Mouse (Mus musculus) CH12.LX (cell line): ENCODE measurements around the gene Ulk1. TPM values are rescaled to one million over a fixed set of nuclear protein-coding genes. Genes with fewer than 3 reads are reported as not detected.

Experiments used
- DNase-seq: peaks from one replicate; pipeline ENCODE4 v3.0.0-alpha.2; 2013; ENCODE audit errors: extremely low read depth
- H3K27ac ChIP-seq: 2 replicates; pipeline ENCODE4 v1.5.1; 2012; ENCODE audit warnings: low read depth, mild to moderate bottlenecking, control low read depth, moderate library complexity; ENCODE audit not compliant: insufficient read depth
- H3K27me3 ChIP-seq: replicated peaks from 2 replicates; pipeline ENCODE3; 2012; ENCODE audit warnings: inconsistent platforms
- H3K36me3 ChIP-seq, 2 experiments: replicated peaks in 1 of 2; 2 replicates each; pipeline versions ENCODE3 to v1.6.1; 2012; ENCODE audit warnings: inconsistent platforms in 1 of 2, low read length in 1 of 2, mild to moderate bottlenecking in 1 of 2, mixed read lengths in 1 of 2, moderate library complexity in 1 of 2; ENCODE audit not compliant: control insufficient read depth in 1 of 2, insufficient read depth in 1 of 2
- H3K4me1 ChIP-seq, 2 experiments: 2 replicates each; pipeline ENCODE4 v1.6.1; 2012; ENCODE audit warnings: inconsistent platforms in 1 of 2, moderate library complexity in 1 of 2; ENCODE audit not compliant: insufficient read depth in 2 of 2, control insufficient read depth in 1 of 2
- H3K4me2 ChIP-seq: 2 replicates; pipeline ENCODE4 v1.6.1; 2012; ENCODE audit warnings: low read depth, mild to moderate bottlenecking, control low read depth; ENCODE audit not compliant: poor library complexity, insufficient read depth, severe bottlenecking
- H3K4me3 ChIP-seq, 3 experiments: fragments of 150-350 bp in 1 of 3; sonication (generic) in 1 of 3; replicated peaks in 1 of 3; 2 replicates each; pipeline versions ENCODE3 to v1.5.1; 2011 to 2012; ENCODE audit warnings: low read depth in 2 of 3, low read length in 2 of 3, mild to moderate bottlenecking in 2 of 3, moderate library complexity in 2 of 3, control low read depth in 1 of 3, improper control_type of control experiment in 1 of 3, inconsistent platforms in 1 of 3, mixed read lengths in 1 of 3; ENCODE audit not compliant: poor library complexity in 1 of 3
- H3K79me2 ChIP-seq: replicated peaks from 2 replicates; pipeline ENCODE4 v1.6.1; 2012; ENCODE audit warnings: mild to moderate bottlenecking, moderate library complexity; ENCODE audit not compliant: control insufficient read depth, poor library complexity, insufficient read depth, severe bottlenecking; ENCODE audit errors: extremely low read depth
- H3K9ac ChIP-seq: 2 replicates; pipeline ENCODE4 v1.6.1; 2012; ENCODE audit warnings: low read depth, mild to moderate bottlenecking, control low read depth, moderate library complexity; ENCODE audit not compliant: insufficient read depth
- H3K9me3 ChIP-seq: replicated peaks from 2 replicates; pipeline ENCODE3; 2012; ENCODE audit warnings: low read length, inconsistent platforms, mixed read lengths
- BHLHE40 ChIP-seq: IDR thresholded peaks from 2 replicates; pipeline ENCODE4 v1.6.1; 2011; ENCODE audit warnings: mild to moderate bottlenecking, low read depth, low read length, improper control_type of control experiment
- CHD1 ChIP-seq: IDR thresholded peaks from 2 replicates; pipeline ENCODE4 v1.6.1; 2012; ENCODE audit warnings: low read depth, low read length, improper control_type of control experiment, inconsistent platforms
- CHD2 ChIP-seq: IDR thresholded peaks from 2 replicates; pipeline ENCODE4 v1.6.1; 2011; ENCODE audit warnings: low read length, improper control_type of control experiment
- CTCF ChIP-seq, 2 experiments: IDR thresholded peaks in 1 of 2; conservative IDR thresholded peaks in 1 of 2; 2 replicates each; pipeline ENCODE4 v1.5.1; 2011 to 2012; ENCODE audit warnings: low read depth in 2 of 2, low read length in 2 of 2, improper control_type of control experiment in 1 of 2, inconsistent platforms in 1 of 2, mild to moderate bottlenecking in 1 of 2, moderate library complexity in 1 of 2
- E2F4 ChIP-seq: IDR thresholded peaks from 2 replicates; pipeline ENCODE4 v1.6.1; 2011; ENCODE audit warnings: low read depth, low read length, improper control_type of control experiment; ENCODE audit not compliant: insufficient replicate concordance
- ELF1 ChIP-seq: IDR thresholded peaks from 2 replicates; pipeline ENCODE4 v1.6.1; 2014; ENCODE audit warnings: low read depth, mild to moderate bottlenecking, inconsistent platforms, low read length, improper control_type of control experiment
- EP300 ChIP-seq: IDR thresholded peaks from 2 replicates; pipeline ENCODE4 v1.6.1; 2011; ENCODE audit warnings: low read length, improper control_type of control experiment
- ETS1 ChIP-seq: conservative IDR thresholded peaks from 2 replicates; pipeline ENCODE4 v1.6.1; 2012; ENCODE audit warnings: low read depth, mild to moderate bottlenecking, inconsistent platforms, low read length, improper control_type of control experiment, moderate library complexity
- GABPA ChIP-seq: IDR thresholded peaks from 2 replicates; pipeline ENCODE4 v1.6.1; 2012; ENCODE audit warnings: low read depth, low read length, improper control_type of control experiment, inconsistent platforms; ENCODE audit not compliant: insufficient replicate concordance
- HCFC1 ChIP-seq: IDR thresholded peaks from 2 replicates; pipeline ENCODE4 v1.6.1; 2012; ENCODE audit warnings: low read depth, mild to moderate bottlenecking, inconsistent platforms, low read length, improper control_type of control experiment
- IRF4 ChIP-seq: IDR thresholded peaks from 2 replicates; pipeline ENCODE4 v1.6.1; 2014; ENCODE audit warnings: low read depth, mild to moderate bottlenecking, inconsistent platforms, low read length, improper control_type of control experiment
- JUND ChIP-seq: conservative IDR thresholded peaks from 2 replicates; pipeline ENCODE4 v1.6.1; 2011; ENCODE audit warnings: low read depth, low read length, improper control_type of control experiment
- KAT2A ChIP-seq: IDR thresholded peaks from 2 replicates; pipeline ENCODE4 v1.6.1; 2012; ENCODE audit warnings: low read length, improper control_type of control experiment, inconsistent platforms; ENCODE audit not compliant: insufficient replicate concordance
- MAFK ChIP-seq: IDR thresholded peaks from 2 replicates; pipeline ENCODE4 v1.6.1; 2011; ENCODE audit warnings: low read length, improper control_type of control experiment; ENCODE audit not compliant: insufficient replicate concordance
- MAX ChIP-seq: IDR thresholded peaks from 2 replicates; pipeline ENCODE4 v1.6.1; 2011; ENCODE audit warnings: low read length, improper control_type of control experiment
- MAZ ChIP-seq: IDR thresholded peaks from 2 replicates; pipeline ENCODE4 v1.6.1; 2012; ENCODE audit warnings: low read depth, mild to moderate bottlenecking, inconsistent platforms, low read length, improper control_type of control experiment, moderate library complexity
- MEF2A ChIP-seq: IDR thresholded peaks from 2 replicates; pipeline ENCODE4 v1.6.1; 2014; ENCODE audit warnings: low read depth, mild to moderate bottlenecking, inconsistent platforms, low read length, improper control_type of control experiment, borderline replicate concordance
- MXI1 ChIP-seq: IDR thresholded peaks from 2 replicates; pipeline ENCODE4 v1.6.1; 2011; ENCODE audit warnings: mild to moderate bottlenecking, low read depth, low read length, improper control_type of control experiment
- MYC ChIP-seq: IDR thresholded peaks from 2 replicates; pipeline ENCODE4 v1.6.1; 2011; ENCODE audit warnings: low read depth, mild to moderate bottlenecking, improper control_type of control experiment, low read length
- NELFE ChIP-seq: IDR thresholded peaks from 2 replicates; pipeline ENCODE4 v1.6.1; 2011; ENCODE audit warnings: low read depth, low read length, improper control_type of control experiment
- NRF1 ChIP-seq: IDR thresholded peaks from 2 replicates; pipeline ENCODE4 v1.6.1; 2014; ENCODE audit warnings: low read depth, mild to moderate bottlenecking, inconsistent platforms, low read length, improper control_type of control experiment, moderate library complexity
- PAX5 ChIP-seq: IDR thresholded peaks from 2 replicates; pipeline ENCODE4 v1.6.1; 2012; ENCODE audit warnings: low read length, inconsistent platforms, mixed read lengths
- POLR2A ChIP-seq: IDR thresholded peaks from 2 replicates; pipeline ENCODE4 v1.6.1; 2011; ENCODE audit warnings: low read depth, mild to moderate bottlenecking, improper control_type of control experiment, low read length
- POLR2AphosphoS2 ChIP-seq: IDR thresholded peaks from 2 replicates; pipeline ENCODE4 v1.6.1; 2011; ENCODE audit warnings: low read depth, low read length, improper control_type of control experiment
- RAD21 ChIP-seq: IDR thresholded peaks from 2 replicates; pipeline ENCODE4 v1.6.1; 2011; ENCODE audit warnings: low read depth, mild to moderate bottlenecking, low read length, improper control_type of control experiment, moderate library complexity
- RCOR1 ChIP-seq: conservative IDR thresholded peaks from 2 replicates; pipeline ENCODE4 v1.6.1; 2012; ENCODE audit warnings: low read depth, mild to moderate bottlenecking, inconsistent platforms, low read length, improper control_type of control experiment
- SIN3A ChIP-seq: IDR thresholded peaks from 2 replicates; pipeline ENCODE4 v1.6.1; 2012; ENCODE audit warnings: low read length, improper control_type of control experiment, inconsistent platforms
- SMC3 ChIP-seq: IDR thresholded peaks from 2 replicates; pipeline ENCODE4 v1.6.1; 2011; ENCODE audit warnings: low read depth, low read length, improper control_type of control experiment
- TBP ChIP-seq: conservative IDR thresholded peaks from 2 replicates; pipeline ENCODE4 v1.6.1; 2011; ENCODE audit warnings: low read depth, low read length, improper control_type of control experiment
- TCF12 ChIP-seq: IDR thresholded peaks from 2 replicates; pipeline ENCODE4 v1.6.1; 2014; ENCODE audit warnings: low read depth, mild to moderate bottlenecking, inconsistent platforms, low read length, improper control_type of control experiment
- USF1 ChIP-seq: IDR thresholded peaks from 2 replicates; pipeline ENCODE4 v1.6.1; 2014; ENCODE audit warnings: low read depth, mild to moderate bottlenecking, inconsistent platforms, low read length, improper control_type of control experiment
- USF2 ChIP-seq: conservative IDR thresholded peaks from 2 replicates; pipeline ENCODE4 v1.6.1; 2011; ENCODE audit warnings: low read depth, low read length, improper control_type of control experiment
- ZKSCAN1 ChIP-seq: IDR thresholded peaks from 2 replicates; pipeline ENCODE4 v1.6.1; 2012; ENCODE audit warnings: low read depth, inconsistent platforms, low read length, improper control_type of control experiment, borderline replicate concordance
- ZMIZ1 ChIP-seq: IDR thresholded peaks from 2 replicates; pipeline ENCODE4 v1.6.1; 2012; ENCODE audit warnings: low read depth, mild to moderate bottlenecking, inconsistent platforms, low read length, improper control_type of control experiment
- ZNF384 ChIP-seq: IDR thresholded peaks from 2 replicates; pipeline ENCODE4 v1.6.1; 2012; ENCODE audit warnings: low read depth, low read length, improper control_type of control experiment, inconsistent platforms
- dilution Hi-C: fragments of 300-500 bp; cut with MboI; formaldehyde crosslinking; loops from 2 replicates; pipeline ENCODE4 v1.14.3; 2020; ENCODE audit warnings: low sequenced_read_pairs; ENCODE audit not compliant: extremely low pct_unique_long_range_greater_than_20kb, extremely low pct_ligation_motif_present
- in situ Hi-C: fragments of 300-500 bp; cut with MboI; formaldehyde crosslinking; loops from 3 replicates; pipeline ENCODE4 v1.14.3; 2019; ENCODE audit warnings: low sequenced_read_pairs, low pct_ligation_motif_present, low pct_unique_long_range_greater_than_20kb, mixed read lengths
- polyA plus RNA-seq: library from polyadenylated mRNA; unstranded; fragments of >175 nt; gene quantifications from 2 replicates; pipeline ENCODE4 v1.2.1, GENCODE M21; 2012; ENCODE audit warnings: low read depth; ENCODE audit not compliant: insufficient read length
- total RNA-seq, 2 experiments: library from RNA; depleted of rRNA; stranded (reverse); fragments of 300-350 nt in 1 of 2; fragments of >200 nt in 1 of 2; gene quantifications; 2 replicates each; pipeline ENCODE4 v1.2.3; 2012 to 2014

Ulk1 gene
- total and polyA plus RNA-seq, 3 experiments = 2.7 to 13.6 (median 8.4) TPM

DNA sequence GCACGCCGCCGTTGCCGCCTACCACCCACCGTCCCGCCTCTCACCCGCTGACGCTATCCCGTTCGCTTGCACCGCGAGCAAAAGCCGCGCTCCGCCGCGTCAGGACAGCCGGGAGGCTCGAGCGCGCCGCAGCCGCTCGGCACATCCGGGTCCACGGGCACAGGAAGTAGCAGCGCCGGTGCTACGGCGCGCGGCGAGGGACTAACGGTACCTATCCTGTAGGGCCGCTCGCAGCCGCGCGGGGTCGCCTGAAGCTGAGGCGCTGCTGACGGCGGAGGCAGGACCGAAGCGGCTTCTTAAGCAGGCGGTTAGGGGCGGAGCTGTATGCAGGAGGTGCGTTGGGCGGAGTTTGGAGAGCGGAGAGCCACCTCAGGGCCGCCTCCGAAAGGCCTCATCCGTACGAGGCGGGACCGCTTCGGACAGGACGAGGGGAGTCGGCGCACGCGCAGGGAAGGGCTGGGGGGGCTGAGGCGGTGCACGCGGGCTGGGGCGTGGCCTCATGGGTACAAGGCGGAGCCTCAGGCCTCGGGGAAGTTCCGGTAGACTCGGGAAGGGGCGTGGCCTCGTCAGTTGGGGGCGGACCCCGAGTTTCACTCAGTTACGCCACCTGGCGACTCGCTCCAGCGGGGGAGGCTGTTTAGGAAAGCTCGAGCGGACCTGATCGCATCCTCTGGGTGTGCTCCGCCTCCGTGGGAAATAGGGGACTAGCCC, 39.3 kb downstream of the Ulk1 start, which contains the start of gene Ep400:
Gene Ep400, minus strand, starts transcription at position 270 of the 711 bp plus-strand sequence.
- dilution Hi-C loops = no loop called here
- Histone ChIP-seq H3K4me3 (peak within 1 kb of the TSS; percentile 89 to 97 (median 92)), H3K36me3 (peaks cover 24 to 54% of the 10 kb centered on the region in 2 experiments), H3K9me3 (no peaks in the 10 kb centered on the region), H3K4me1 (peaks cover 6 to 47% of the 10 kb centered on the region in 2 experiments), H3K79me2 (peaks cover 62% of the 10 kb centered on the region), H3K9ac (peak within 1 kb of the TSS; percentile 92), H3K4me2 (peak within 1 kb of the TSS; percentile 98), H3K27me3 (no peaks in the 10 kb centered on the region), H3K27ac (peak within 1 kb of the TSS; percentile 92)
- in situ Hi-C loops = no loop called here
- TF ChIP-seq CHD1 (no peak), CHD2 (no peak; the same call in 1 of the 2 replicates), RCOR1 (no peak), TCF12 (peak; percentile 73), PAX5 (no peak), POLR2AphosphoS2 (peak; percentile 83), POLR2A (peak; percentile 94), SIN3A (peak; percentile 92; the same call in 1 of the 2 replicates), TBP (0 out of 2 replicates have a peak, but pooled peaks have one; percentile 38), ETS1 (0 out of 2 replicates have a peak, but pooled peaks have one; percentile 21), EP300 (no peak), ZKSCAN1 (no peak), CTCF (conservative IDR thresholded peaks at IDR 0.05 in 1 of 2, IDR thresholded peaks at IDR 0.05 in 1 of 2; ENCODE audit: low read depth in 2 of 2, low read length in 2 of 2) (peak in 1 of 2 experiments; percentile 72; a peak in 2 of 4 replicates), MAX (peak; percentile 80), KAT2A (peak; percentile 91; the same call in 1 of the 2 replicates), JUND (no peak), MAZ (0 out of 2 replicates have a peak, but pooled peaks have one; percentile 36), MYC (peak; percentile 73; the same call in 1 of the 2 replicates), GABPA (peak; percentile 16; the same call in 1 of the 2 replicates), BHLHE40 (no peak; the same call in 1 of the 2 replicates), USF1 (no peak; the same call in 1 of the 2 replicates), NRF1 (peak; percentile 98), MAFK (no peak), ZNF384 (no peak), HCFC1 (peak; percentile 91), MEF2A (peak; percentile 56), ZMIZ1 (peak; percentile 91), SMC3 (peak; percentile 47), ELF1 (peak; percentile 99), MXI1 (peak; percentile 79), E2F4 (no peak), RAD21 (peak; percentile 21), IRF4 (peak; percentile 55), USF2 (no peak), NELFE (peak; percentile 90)
- DNase-seq = peak; percentile 99
